Mouse (Mus musculus) ES-Bruce4 (cell line): ENCODE measurements at regions not wholly inside any gene's neighbourhood (a gene's known extent, or its start where the extent isn't known, plus 50 kb on each side); places are given as distances from the start of the nearest gene placed in this dataset.
A peak's percentile ranks its signal among the peaks of the same experiment; 100 is the strongest.

Experiments
- H3K27ac ChIP-seq: 2 replicates; pipeline ENCODE4 v1.5.1; 2012; ENCODE audit warnings: low read length, inconsistent platforms; ENCODE audit not compliant: insufficient read depth
- H3K27me3 ChIP-seq: 2 replicates; pipeline ENCODE4 v1.6.1; 2012; ENCODE audit warnings: mild to moderate bottlenecking, low read length, inconsistent platforms; ENCODE audit not compliant: control insufficient read depth, poor library complexity, insufficient read depth, severe bottlenecking
- H3K36me3 ChIP-seq: 2 replicates; pipeline ENCODE4 v1.6.1; 2012; ENCODE audit warnings: inconsistent platforms, mild to moderate bottlenecking, low read length, moderate library complexity; ENCODE audit not compliant: control insufficient read depth, poor library complexity, insufficient read depth, severe bottlenecking
- H3K4me1 ChIP-seq: one replicate; pipeline ENCODE4 v1.8.1; 2011; ENCODE audit warnings: low read length; ENCODE audit not compliant: control insufficient read depth, insufficient read depth
- H3K4me3 ChIP-seq: 2 replicates; pipeline ENCODE4 v1.5.1; 2011; ENCODE audit warnings: low read depth, mild to moderate bottlenecking, low read length
- H3K9ac ChIP-seq: 2 replicates; pipeline ENCODE4 v1.6.1; 2012; ENCODE audit warnings: low read depth, mild to moderate bottlenecking, inconsistent platforms; ENCODE audit not compliant: poor library complexity, severe bottlenecking
- H3K9me3 ChIP-seq: replicated peaks from 2 replicates; pipeline ENCODE4 v1.6.1; 2012; ENCODE audit warnings: mild to moderate bottlenecking, low read length, inconsistent platforms; ENCODE audit not compliant: control insufficient read depth, poor library complexity, insufficient read depth, severe bottlenecking
- CTCF ChIP-seq: IDR thresholded peaks from one replicate; pipeline ENCODE4 v1.8.1; 2011; ENCODE audit warnings: low read depth, low read length
- EP300 ChIP-seq: IDR thresholded peaks from 2 replicates; pipeline ENCODE4 v1.6.1; 2011; ENCODE audit warnings: low read depth, low read length; ENCODE audit not compliant: insufficient read depth
- POLR2A ChIP-seq: IDR thresholded peaks from one replicate; pipeline ENCODE4 v1.8.1; 2011; ENCODE audit warnings: low read length; ENCODE audit not compliant: insufficient read depth

- no peak overlapping the region for H3K9ac ChIP-seq
- TF ChIP-seq POLR2A (no peak), EP300 (no peak), CTCF (no peak)
These were observed 156.5 kb downstream of the Ptger3 start for GRCm38 (mm10) chr3:157723184-157723583.

GRCm38 (mm10) chr3:157717313-157717921 lies 150.7 kb downstream of the Ptger3 start:
- H3K4me3 ChIP-seq: no peak overlapping the region
- H3K9ac ChIP-seq: no peak overlapping the region
- TF ChIP-seq CTCF (peak; percentile 78), POLR2A (no peak)
- no peaks in the 10 kb centered on the region for H3K9me3 ChIP-seq
- no peak overlapping the region for H3K27ac ChIP-seq
- no peaks in the 10 kb centered on the region for H3K36me3 ChIP-seq
- H3K27me3 ChIP-seq: no peaks in the 10 kb centered on the region
- H3K4me1 ChIP-seq: no peaks in the 10 kb centered on the region

More at GRCm38 (mm10) chr3:157723184-157723583, 156.5 kb downstream of the Ptger3 start:
- H3K27ac ChIP-seq: no peak overlapping the region
- H3K4me1 ChIP-seq: no peaks in the 10 kb centered on the region
- no peaks in the 10 kb centered on the region for H3K27me3 ChIP-seq
- no peaks in the 10 kb centered on the region for H3K36me3 ChIP-seq
- H3K4me3 ChIP-seq: no peak overlapping the region
- H3K9me3 ChIP-seq: no peaks in the 10 kb centered on the region

- TF ChIP-seq CTCF (no peak), EP300 (no peak), POLR2A (no peak)
- no peak overlapping the region for H3K4me3 ChIP-seq
- no peaks in the 10 kb centered on the region for H3K36me3 ChIP-seq
- H3K4me1 ChIP-seq: no peaks in the 10 kb centered on the region
- no peaks in the 10 kb centered on the region for H3K9me3 ChIP-seq
- H3K27me3 ChIP-seq: no peaks in the 10 kb centered on the region
- H3K9ac ChIP-seq: no peak overlapping the region
- H3K27ac ChIP-seq: no peak overlapping the region
These were observed 147.3 kb downstream of the Ptger3 start for GRCm38 (mm10) chr3:157714023-157714422.

GRCm38 (mm10) chr3:157710790-157711381 lies 144.2 kb downstream of the Ptger3 start:
- Histone ChIP-seq H3K9me3 (no peaks in the 10 kb centered on the region), H3K4me3 (no peak overlapping the region), H3K36me3 (no peaks in the 10 kb centered on the region), H3K4me1 (no peaks in the 10 kb centered on the region), H3K9ac (no peak overlapping the region), H3K27me3 (no peaks in the 10 kb centered on the region), H3K27ac (no peak overlapping the region)
- TF ChIP-seq CTCF (no peak), POLR2A (no peak), EP300 (no peak)

GRCm38 (mm10) chr3:157699961-157700360 lies 133.3 kb downstream of the Ptger3 start:
- H3K9me3 ChIP-seq: no peaks in the 10 kb centered on the region
- no peak overlapping the region for H3K4me3 ChIP-seq
- H3K36me3 ChIP-seq: no peaks in the 10 kb centered on the region
- H3K27ac ChIP-seq: no peak overlapping the region
- no peaks in the 10 kb centered on the region for H3K4me1 ChIP-seq
- H3K9ac ChIP-seq: no peak overlapping the region
- TF ChIP-seq CTCF: no peak
- no peak for TF ChIP-seq EP300
- no peak for TF ChIP-seq POLR2A
- H3K27me3 ChIP-seq: no peaks in the 10 kb centered on the region

GRCm38 (mm10) chr3:157698529-157698928 lies 131.8 kb downstream of the Ptger3 start:
- no peak overlapping the region for H3K4me3 ChIP-seq
- no peak for TF ChIP-seq EP300
- TF ChIP-seq POLR2A: no peak
- no peak for TF ChIP-seq CTCF
- no peaks in the 10 kb centered on the region for H3K9me3 ChIP-seq
- H3K36me3 ChIP-seq: no peaks in the 10 kb centered on the region
- no peaks in the 10 kb centered on the region for H3K4me1 ChIP-seq
- H3K9ac ChIP-seq: no peak overlapping the region
- no peak overlapping the region for H3K27ac ChIP-seq
- H3K27me3 ChIP-seq: no peaks in the 10 kb centered on the region
